Mouse (Mus musculus) spleen, adult 2 months (tissue): ENCODE results near the gene Ces1d.

Source experiments
- CTCF ChIP-seq: fragments of 200-500 bp; IDR thresholded peaks from 2 replicates; pipeline ENCODE4 v1.5.1; 2011; ENCODE audit warnings: mild to moderate bottlenecking, inconsistent platforms; ENCODE audit not compliant: insufficient read depth, insufficient read length, insufficient replicate concordance; ENCODE audit errors: extremely low read depth
- POLR2A ChIP-seq: fragments of 200-500 bp; IDR thresholded peaks from 2 replicates; pipeline ENCODE4 v1.6.1; 2011; ENCODE audit warnings: low read depth, low read length, inconsistent platforms

DNA sequence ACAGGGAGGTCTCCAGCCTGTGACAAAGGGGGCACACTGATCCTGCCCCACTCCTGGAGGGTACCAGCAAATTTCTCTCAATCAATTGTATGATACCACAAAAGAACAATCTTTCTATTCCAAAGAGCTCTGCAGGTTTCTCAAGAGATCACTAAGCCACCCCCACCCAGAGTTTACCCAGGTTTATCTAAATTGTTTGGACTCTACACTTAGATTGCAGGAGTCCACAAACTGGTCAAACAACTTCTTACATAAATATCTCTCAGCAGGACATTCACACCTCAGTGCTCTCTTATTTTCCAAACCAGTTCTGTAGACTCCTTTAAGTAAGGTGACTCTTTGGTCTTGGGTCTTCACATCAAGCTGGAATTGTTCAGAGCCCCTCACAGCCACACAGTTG lies 31.8 kb upstream of the Ces1d start, which contains the start of gene Ces1e:
- TF ChIP-seq CTCF (no peak), POLR2A (no peak)
